Mouse (Mus musculus): ENCODE results near the gene Vps36.

Vps36 gene

DNA sequence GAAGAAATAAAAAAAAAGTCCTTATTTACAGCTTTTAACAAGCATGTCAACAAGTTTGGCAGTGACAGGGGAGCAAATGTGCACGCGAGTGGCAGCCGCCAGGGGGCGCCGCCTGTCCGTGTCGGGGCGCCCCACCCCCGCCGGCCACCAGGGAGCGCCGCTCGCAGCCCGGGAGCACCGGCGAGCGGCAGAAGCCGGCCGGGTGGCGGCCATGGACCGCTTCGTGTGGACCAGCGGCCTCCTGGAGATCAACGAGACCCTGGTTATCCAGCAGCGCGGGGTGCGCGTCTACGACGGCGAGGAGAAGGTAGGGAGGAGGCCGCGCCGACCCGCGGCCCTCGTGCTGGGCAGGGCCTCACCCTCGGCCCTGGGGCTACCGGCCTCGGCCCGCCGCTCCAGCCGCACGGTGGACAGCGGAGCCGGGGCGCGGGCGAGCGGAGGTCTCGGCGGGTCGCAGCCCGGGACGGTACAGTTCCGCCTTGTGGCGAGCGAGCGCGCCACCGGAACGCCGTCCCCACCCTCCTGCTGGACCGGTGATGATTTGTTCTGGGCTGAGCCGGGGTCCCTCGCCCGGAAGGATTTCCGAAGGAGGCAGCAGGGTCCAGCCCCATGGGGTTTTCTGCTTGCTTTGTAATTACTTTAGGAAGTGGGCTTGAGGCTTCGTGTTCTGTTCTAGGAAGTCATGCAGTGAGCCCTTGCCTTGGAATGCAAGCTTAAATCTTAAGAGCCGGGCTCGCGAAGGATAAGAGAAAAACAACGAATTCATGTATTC lies at the start of gene Vps36:
Gene Vps36 (plus strand): TSS at position 150 of the 772 bp plus-strand sequence.
- peak; percentile 88 for DNase-seq (ENCODE audit: low spot score)

DNA sequence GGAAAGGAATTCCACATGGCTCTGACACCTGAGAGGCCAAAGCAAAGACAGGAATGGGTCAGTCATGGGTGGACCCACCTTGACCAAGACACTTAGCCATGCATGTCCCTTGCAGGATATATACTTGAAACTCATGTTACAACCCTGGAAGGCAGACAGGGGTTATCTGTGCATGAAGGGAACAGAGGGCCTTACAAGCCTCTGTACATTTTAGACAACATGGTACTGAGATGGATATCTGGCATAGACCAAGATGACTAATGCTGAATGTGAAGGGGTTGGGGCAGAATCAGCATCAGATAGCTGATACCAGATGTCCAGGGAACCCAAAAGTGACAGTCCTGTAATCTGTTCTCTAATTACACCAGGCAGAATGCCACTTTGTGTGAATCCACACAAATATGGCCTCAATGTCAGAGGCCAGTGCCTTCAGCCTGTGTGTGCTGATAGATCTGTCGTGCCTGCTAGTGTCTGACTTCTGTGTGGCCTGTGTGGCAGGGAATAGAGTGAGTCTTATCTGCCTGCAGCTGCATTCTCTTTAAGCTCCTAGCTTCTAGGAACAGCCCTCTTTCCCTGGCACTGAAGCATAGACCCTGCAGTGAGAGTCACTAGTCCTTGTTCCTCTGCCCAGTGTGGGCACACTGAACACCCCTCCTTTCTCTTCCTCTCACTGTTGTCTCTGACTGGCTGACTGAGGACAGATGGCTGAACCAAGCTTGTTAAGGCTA lies 48.7 kb upstream of the Vps36 start:
- DNase-seq (ENCODE audit: low spot score), result no peak

GRCm38 (mm10) chr8:22145831-22146230 lies 46.8 kb upstream of the Vps36 start:
- no peak for DNase-seq (ENCODE audit: low spot score)

DNA sequence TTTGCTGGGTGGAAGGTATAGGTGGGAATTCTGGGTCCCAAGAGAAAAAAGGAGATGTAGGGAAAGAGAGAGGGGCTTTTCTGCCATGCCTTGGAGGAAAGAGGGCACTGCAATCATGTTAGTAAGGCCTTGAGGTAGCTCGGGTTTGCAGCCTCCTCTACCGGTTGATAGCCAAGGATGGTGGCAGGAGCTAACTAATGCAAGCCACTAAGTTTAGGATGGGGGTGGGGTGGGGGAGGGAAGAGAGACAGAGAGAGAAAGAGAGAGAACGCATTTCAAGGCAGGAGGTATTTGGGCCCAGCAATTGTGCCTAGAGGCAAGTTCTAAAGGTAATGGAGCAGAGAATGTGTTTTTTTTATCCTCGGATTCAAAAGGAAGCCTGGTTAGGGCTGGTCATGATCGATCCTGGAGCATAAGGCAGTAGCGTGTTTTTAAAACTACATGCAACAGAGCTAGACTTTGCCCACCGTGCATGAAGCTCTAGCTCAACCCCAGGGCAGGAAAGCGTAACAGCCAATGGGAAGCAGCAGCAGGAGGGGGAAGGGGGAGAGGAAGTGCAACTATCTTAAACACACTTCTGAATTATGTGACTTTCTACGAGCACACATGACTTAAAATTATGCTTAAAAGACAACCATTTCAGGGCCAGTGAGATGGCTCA lies 44.8 kb upstream of the Vps36 start:
- no peak for DNase-seq (ENCODE audit: low spot score)

DNA sequence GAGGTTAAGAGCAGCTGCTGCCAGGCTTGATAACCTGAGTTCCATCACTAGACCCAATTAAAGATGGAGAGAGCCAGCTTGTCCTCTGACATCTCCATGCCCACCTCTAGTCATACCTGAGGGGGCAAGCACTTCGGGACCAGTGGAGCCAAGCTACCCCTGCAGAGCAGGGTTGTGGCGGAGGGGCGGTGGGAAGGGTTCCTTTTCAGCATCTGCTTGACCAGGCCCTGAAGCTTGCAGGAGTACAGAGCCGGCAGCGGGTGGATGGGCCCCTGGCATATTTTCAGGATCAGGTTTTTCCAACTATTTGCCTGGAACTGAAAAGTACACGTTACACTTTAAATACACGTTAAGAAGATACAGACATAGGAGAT lies 44.3 kb upstream of the Vps36 start:
- no peak for DNase-seq (ENCODE audit: low spot score)

DNA sequence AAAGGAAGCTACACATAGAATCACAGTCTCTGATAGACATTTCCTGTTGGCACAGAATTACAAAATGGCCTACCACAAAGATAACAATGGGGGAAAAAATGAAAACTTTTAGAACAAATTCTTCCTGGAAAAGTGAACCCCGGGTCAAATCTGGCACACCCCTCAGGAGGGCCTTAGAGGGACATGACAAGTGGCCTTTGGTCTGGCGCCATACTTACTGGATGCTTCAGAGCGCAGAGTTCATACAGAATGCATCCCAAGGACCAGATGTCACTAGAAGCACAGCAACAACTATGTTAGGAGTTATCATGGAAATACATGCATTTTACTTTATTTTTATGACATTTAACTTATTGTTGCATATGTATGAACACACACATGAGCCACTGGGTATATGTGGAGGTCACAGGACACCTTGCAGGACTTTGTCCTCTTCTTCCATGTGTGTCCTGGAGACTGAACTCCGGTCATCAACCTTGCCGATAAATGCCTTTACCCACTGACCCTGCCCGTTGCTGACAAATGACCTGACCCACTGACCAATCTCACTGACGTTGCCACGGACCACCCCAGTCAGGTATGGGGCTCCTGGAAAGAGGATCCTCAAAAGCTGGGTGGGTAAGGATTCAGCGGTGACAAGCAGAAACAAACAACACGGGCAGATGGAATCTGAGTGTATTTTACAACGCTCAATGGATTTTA lies 42.8 kb upstream of the Vps36 start:
- no peak for DNase-seq (ENCODE audit: low spot score)

- DNase-seq (ENCODE audit: low spot score), result peak; percentile 16
Observed at GRCm38 (mm10) chr8:22150345-22150663, 42.3 kb upstream of the Vps36 start.

DNA sequence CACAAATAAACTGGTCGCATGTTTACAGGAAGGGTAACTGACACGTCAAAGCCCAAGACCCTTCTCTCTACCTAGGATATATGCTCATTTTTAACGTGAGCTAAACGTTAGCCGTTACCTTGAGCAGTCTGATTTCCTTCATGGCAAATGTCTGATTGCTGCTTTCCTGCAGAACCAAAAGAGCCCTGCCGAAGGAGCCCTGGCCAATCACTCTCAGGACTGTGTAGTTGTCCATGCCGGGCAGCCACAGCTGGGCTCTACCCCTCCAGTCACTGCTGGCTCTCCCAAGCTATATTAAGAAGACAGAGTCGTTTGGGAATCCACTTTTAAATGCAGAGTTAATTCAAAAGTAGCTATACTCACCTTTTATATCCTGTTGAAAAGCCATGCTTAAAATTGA lies 30.4 kb upstream of the Vps36 start:
- no peak for DNase-seq (ENCODE audit: low spot score)

GRCm38 (mm10) chr8:22164431-22164830 lies 28.2 kb upstream of the Vps36 start:
- no peak for DNase-seq (ENCODE audit: low spot score)

- no peak for DNase-seq (ENCODE audit: low spot score)
Observed at GRCm38 (mm10) chr8:22165251-22166079, 27.1 kb upstream of the Vps36 start.

- peak; percentile 84 for DNase-seq (ENCODE audit: low spot score)
Observed at GRCm38 (mm10) chr8:22166080-22166603, 26.5 kb upstream of the Vps36 start, which contains the start of gene Nek3. Gene Nek3 (minus strand): TSS chr8:22166435.

DNA sequence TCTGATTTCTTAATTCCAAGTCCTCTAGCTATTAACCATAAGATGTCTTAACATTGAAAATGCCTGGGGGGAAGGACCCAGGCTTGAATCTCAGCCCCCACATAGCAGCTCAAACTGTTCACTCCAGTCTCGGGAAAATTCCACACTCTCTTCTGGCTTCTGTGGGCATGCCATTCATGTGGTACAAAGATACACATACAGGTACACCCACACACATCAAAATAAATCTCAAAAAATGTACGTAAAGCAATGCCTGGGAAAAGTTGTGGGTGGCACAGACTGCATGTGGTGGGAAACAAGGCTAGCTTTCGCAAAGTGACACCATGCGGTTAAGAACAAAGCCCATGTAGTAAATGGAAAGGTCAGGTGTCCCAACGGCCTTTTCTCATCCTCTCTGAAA lies 23.4 kb upstream of the Vps36 start:
- no peak for DNase-seq (ENCODE audit: low spot score)

GRCm38 (mm10) chr8:22175966-22176365 lies 16.6 kb upstream of the Vps36 start:
- no peak for DNase-seq (ENCODE audit: low spot score)

DNA sequence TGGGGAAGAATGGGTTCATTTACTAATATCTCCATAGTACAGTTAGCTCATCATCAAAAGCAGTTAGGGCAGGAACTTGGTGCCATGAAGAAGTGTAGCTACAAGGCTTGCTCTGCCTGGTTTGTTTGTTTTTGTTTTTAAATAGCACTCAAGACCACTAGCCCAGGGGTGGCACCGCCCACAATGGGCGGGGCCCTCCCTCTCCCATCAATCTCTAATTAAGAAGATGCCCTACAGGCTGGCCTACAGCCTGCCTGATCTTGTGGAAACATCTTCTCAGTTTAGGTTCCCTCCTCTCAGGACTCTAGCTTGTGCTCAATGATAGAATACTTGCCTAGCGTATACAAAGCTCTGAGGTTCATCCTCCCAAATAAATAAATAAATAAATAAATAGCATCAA lies 7.7 kb upstream of the Vps36 start:
- DNase-seq (ENCODE audit: low spot score), result no peak

- DNase-seq (ENCODE audit: low spot score), result peak; percentile 92
Observed at GRCm38 (mm10) chr8:22185431-22186397, 6.9 kb upstream of the Vps36 start, which contains the start of gene Ckap2. Gene Ckap2 (minus strand): TSS chr8:22185819.

- DNase-seq (ENCODE audit: low spot score), result peak; percentile 40
Observed at GRCm38 (mm10) chr8:22193432-22194010, 912 bp downstream of the Vps36 start.

GRCm38 (mm10) chr8:22197914-22198313 lies 5.3 kb downstream of the Vps36 start:
- no peak for DNase-seq (ENCODE audit: low spot score)

DNA sequence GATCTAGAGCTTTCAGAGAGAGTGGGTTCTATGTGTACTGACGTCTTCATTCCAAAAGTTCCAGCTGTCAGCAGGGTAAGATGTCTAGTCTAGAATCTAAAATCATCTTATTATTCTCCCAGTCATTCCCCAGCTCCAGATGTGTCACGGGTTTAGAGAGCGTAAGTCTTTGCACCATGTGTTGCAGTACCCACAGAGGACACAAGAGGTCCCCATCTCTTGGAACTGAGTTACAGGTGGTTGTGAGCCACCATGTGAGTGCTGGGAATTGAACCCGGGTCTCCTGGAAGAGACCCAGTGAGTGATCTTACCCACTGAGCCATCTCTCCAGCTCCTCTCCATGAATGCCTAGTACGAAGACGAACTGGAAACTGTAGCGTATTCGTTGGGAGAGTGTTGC lies 6.9 kb downstream of the Vps36 start:
- DNase-seq (ENCODE audit: low spot score), result no peak

DNA sequence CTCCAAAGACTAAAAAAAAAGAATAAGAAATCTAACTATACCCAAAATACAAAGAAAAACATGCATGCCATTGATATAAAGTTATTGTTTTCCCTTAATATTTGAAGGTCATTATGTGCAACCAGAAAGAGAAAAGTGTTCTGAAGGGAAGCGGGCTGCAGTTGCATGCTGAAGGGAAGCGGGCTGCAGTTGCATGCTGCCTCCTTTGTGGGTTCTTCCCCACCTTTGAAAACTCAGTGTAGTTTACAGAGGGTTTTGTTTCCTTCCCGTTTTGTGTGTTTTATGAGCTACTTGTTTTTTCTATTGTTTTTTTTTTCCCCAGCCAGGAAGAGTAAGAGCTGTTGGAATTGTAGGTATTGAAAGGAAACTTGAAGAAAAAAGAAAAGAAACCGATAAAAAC lies 14.9 kb downstream of the Vps36 start:
- no peak for DNase-seq (ENCODE audit: low spot score)

GRCm38 (mm10) chr8:22209012-22209411 lies 16.4 kb downstream of the Vps36 start:
- DNase-seq (ENCODE audit: low spot score), result no peak
